Mouse (Mus musculus) T-helper 2 cell (primary cell): ENCODE measurements around the gene Enthd1.

Source experiments
- in situ Hi-C: fragments of 300-600 bp; cut with MboI, MseI; formaldehyde crosslinking; loops from one replicate; pipeline ENCODE4 v1.15.1; 2025; ENCODE audit warnings: high pct_unique_total_duplicates

Gene Enthd1

GRCm38 (mm10) chr15:80565106-80565665 is at the start of gene Enthd1:
Enthd1 (minus strand) TSS chr15:80565156.
- in situ Hi-C loops: no loop called here

GRCm38 (mm10) chr15:80613904-80614303 is 48.9 kb upstream of the Enthd1 start:
- in situ Hi-C loops: no loop called here

GRCm38 (mm10) chr15:80611478-80611877 is 46.5 kb upstream of the Enthd1 start:
- in situ Hi-C loops: no loop called here

GRCm38 (mm10) chr15:80610335-80610734 is 45.4 kb upstream of the Enthd1 start:
- in situ Hi-C loops: no loop called here

GRCm38 (mm10) chr15:80607970-80608369 is 43.0 kb upstream of the Enthd1 start:
- in situ Hi-C loops: no loop called here

GRCm38 (mm10) chr15:80604026-80604425 is 39.1 kb upstream of the Enthd1 start:
- in situ Hi-C loops: no loop called here

GRCm38 (mm10) chr15:80602487-80602886 is 37.5 kb upstream of the Enthd1 start:
- in situ Hi-C loops: no loop called here

GRCm38 (mm10) chr15:80601456-80601855 is 36.5 kb upstream of the Enthd1 start:
- in situ Hi-C loops: no loop called here

GRCm38 (mm10) chr15:80599843-80600242 is 34.9 kb upstream of the Enthd1 start:
- in situ Hi-C loops: loop anchor here (25.0 kb wide), 1 partner anchor 1737 kb away; the partner anchor contains the start of genes Naga, Pheta2 and Smdt1

- in situ Hi-C loops: loop anchor here (25.0 kb wide), 1 partner anchor 1738 kb away; the partner anchor contains the start of genes Naga, Pheta2 and Smdt1
Observed at GRCm38 (mm10) chr15:80599213-80599750, 34.3 kb upstream of the Enthd1 start.

- in situ Hi-C loops: loop anchor here (25.0 kb wide), 1 partner anchor 1739 kb away; the partner anchor contains the start of genes Naga, Pheta2 and Smdt1
Observed at GRCm38 (mm10) chr15:80598750-80599149, 33.8 kb upstream of the Enthd1 start.

- in situ Hi-C loops: loop anchor here (25.0 kb wide), 1 partner anchor 1743 kb away; the partner anchor contains the start of genes Naga, Pheta2 and Smdt1
Observed at GRCm38 (mm10) chr15:80593877-80594276, 28.9 kb upstream of the Enthd1 start.

GRCm38 (mm10) chr15:80592737-80593136 is 27.8 kb upstream of the Enthd1 start:
- in situ Hi-C loops: loop anchor here (25.0 kb wide), 1 partner anchor 1745 kb away; the partner anchor contains the start of genes Naga, Pheta2 and Smdt1

- in situ Hi-C loops: loop anchor here (25.0 kb wide), 1 partner anchor 1747 kb away; the partner anchor contains the start of genes Naga, Pheta2 and Smdt1
Observed at GRCm38 (mm10) chr15:80590641-80591040, 25.7 kb upstream of the Enthd1 start.

GRCm38 (mm10) chr15:80586296-80586695 is 21.3 kb upstream of the Enthd1 start:
- in situ Hi-C loops: loop anchor here (25.0 kb wide), 1 partner anchor 1751 kb away; the partner anchor contains the start of genes Naga, Pheta2 and Smdt1

GRCm38 (mm10) chr15:80582581-80583495 is 17.9 kb upstream of the Enthd1 start:
- in situ Hi-C loops: loop anchor here (25.0 kb wide), 1 partner anchor 1754 kb away; the partner anchor contains the start of genes Naga, Pheta2 and Smdt1

GRCm38 (mm10) chr15:80580585-80580984 is 15.6 kb upstream of the Enthd1 start:
- in situ Hi-C loops: loop anchor here (25.0 kb wide), 1 partner anchor 1757 kb away; the partner anchor contains the start of genes Naga, Pheta2 and Smdt1

- in situ Hi-C loops: loop anchor here (25.0 kb wide), 1 partner anchor 1758 kb away; the partner anchor contains the start of genes Naga, Pheta2 and Smdt1
Observed at GRCm38 (mm10) chr15:80579121-80579520, 14.2 kb upstream of the Enthd1 start.

- in situ Hi-C loops: loop anchor here (25.0 kb wide), 1 partner anchor 1760 kb away; the partner anchor contains the start of genes Naga, Pheta2 and Smdt1
Observed at GRCm38 (mm10) chr15:80577166-80577960, 12.4 kb upstream of the Enthd1 start.

GRCm38 (mm10) chr15:80576415-80576994 is 11.5 kb upstream of the Enthd1 start:
- in situ Hi-C loops: loop anchor here (25.0 kb wide), 1 partner anchor 1761 kb away; the partner anchor contains the start of genes Naga, Pheta2 and Smdt1
